Mouse (Mus musculus) MEL (cell line): ENCODE measurements at regions not wholly inside any gene's neighbourhood (a gene's known extent, or its start where the extent isn't known, plus 50 kb on each side); places are given as distances from the start of the nearest gene placed in this dataset.

Experiments used
- CTCF ChIP-seq, 3 experiments: IDR thresholded peaks in 2 of 3; conservative IDR thresholded peaks in 1 of 3; 2 replicates each; pipeline ENCODE4 v1.5.1; 2011 to 2012; ENCODE audit warnings: low read length in 3 of 3, low read depth in 2 of 3, mild to moderate bottlenecking in 2 of 3, improper control_type of control experiment in 1 of 3, inconsistent platforms in 1 of 3, mixed read lengths in 1 of 3, moderate library complexity in 1 of 3; ENCODE audit not compliant: control insufficient read depth in 1 of 3, insufficient read depth in 1 of 3, poor library complexity in 1 of 3, severe bottlenecking in 1 of 3
- EP300 ChIP-seq, 2 experiments: IDR thresholded peaks; 2 replicates each; pipeline ENCODE4 v1.6.1; 2011; ENCODE audit warnings: improper control_type of control experiment in 2 of 2, low read length in 2 of 2, low read depth in 1 of 2, mild to moderate bottlenecking in 1 of 2
- GABPA ChIP-seq: IDR thresholded peaks from 2 replicates; pipeline ENCODE4 v1.6.1; 2012; ENCODE audit warnings: low read depth, mild to moderate bottlenecking, inconsistent platforms, low read length, improper control_type of control experiment, moderate library complexity
- GATA1 ChIP-seq: IDR thresholded peaks from 2 replicates; pipeline ENCODE4 v1.6.1; 2011; ENCODE audit warnings: low read depth, low read length, improper control_type of control experiment
- POLR2A ChIP-seq, 2 experiments: IDR thresholded peaks; 2 replicates each; pipeline ENCODE4 v1.6.1; 2011 to 2012; ENCODE audit warnings: low read length in 2 of 2, mild to moderate bottlenecking in 2 of 2, control low read depth in 1 of 2, improper control_type of control experiment in 1 of 2, low read depth in 1 of 2, moderate library complexity in 1 of 2; ENCODE audit not compliant: control insufficient read depth in 1 of 2, insufficient read depth in 1 of 2, poor library complexity in 1 of 2
- UBTF ChIP-seq: IDR thresholded peaks from 2 replicates; pipeline ENCODE4 v1.6.1; 2012; ENCODE audit warnings: low read depth, mild to moderate bottlenecking, inconsistent platforms, low read length, improper control_type of control experiment, moderate library complexity, borderline replicate concordance; ENCODE audit not compliant: insufficient read depth
- USF2 ChIP-seq, 2 experiments: IDR thresholded peaks; 2 replicates each; pipeline ENCODE4 v1.6.1; 2011 to 2012; ENCODE audit warnings: improper control_type of control experiment in 2 of 2, low read length in 2 of 2, borderline replicate concordance in 1 of 2, inconsistent platforms in 1 of 2, low read depth in 1 of 2, mild to moderate bottlenecking in 1 of 2; ENCODE audit not compliant: insufficient read depth in 1 of 2
- ZC3H11A ChIP-seq: IDR thresholded peaks from 2 replicates; pipeline ENCODE4 v1.6.1; 2012; ENCODE audit warnings: low read depth, mild to moderate bottlenecking, inconsistent platforms, low read length, improper control_type of control experiment
- ZKSCAN1 ChIP-seq: IDR thresholded peaks from 2 replicates; pipeline ENCODE4 v1.6.1; 2012; ENCODE audit warnings: low read depth, mild to moderate bottlenecking, inconsistent platforms, low read length, improper control_type of control experiment, moderate library complexity
- ZNF384 ChIP-seq: IDR thresholded peaks from 2 replicates; pipeline ENCODE4 v1.6.1; 2012; ENCODE audit warnings: low read depth, mild to moderate bottlenecking, inconsistent platforms, low read length, improper control_type of control experiment

GRCm38 (mm10) chr1:51689461-51690223, 211.4 kb upstream of the Nabp1 start:
- TF ChIP-seq USF2 (IDR thresholded peaks at IDR 0.05; ENCODE audit: borderline replicate concordance in 1 of 2, insufficient read depth in 1 of 2, low read depth in 1 of 2, low read length in 2 of 2) (no peak), EP300 (IDR thresholded peaks at IDR 0.05; ENCODE audit: low read depth in 1 of 2, low read length in 2 of 2) (no peak), GABPA (no peak), CTCF (IDR thresholded peaks at IDR 0.05 in 2 of 3, conservative IDR thresholded peaks at IDR 0.05 in 1 of 3; ENCODE audit: control insufficient read depth in 1 of 3, insufficient read depth in 1 of 3, low read depth in 2 of 3, low read length in 3 of 3, poor library complexity in 1 of 3, severe bottlenecking in 1 of 3) (no peak), ZKSCAN1 (no peak), UBTF (no peak), POLR2A (IDR thresholded peaks at IDR 0.05; ENCODE audit: control insufficient read depth in 1 of 2, insufficient read depth in 1 of 2, low read depth in 1 of 2, low read length in 2 of 2, poor library complexity in 1 of 2) (no peak), ZC3H11A (no peak), ZNF384 (no peak), GATA1 (no peak)
